Mouse (Mus musculus) heart, adult 2 months (tissue): ENCODE measurements around the gene Tas2r106. TPM values are rescaled to one million over a fixed set of nuclear protein-coding genes. Genes with fewer than 3 reads are reported as not detected.

ENCODE experiments used
- DNase-seq, 2 experiments: peaks; one replicate each; pipeline ENCODE4 v3.0.0; 2021
- H3K27ac ChIP-seq: fragments of 200-600 bp; 2 replicates; pipeline ENCODE4 v1.8.1; 2022
- H3K27me3 ChIP-seq: fragments of 200-500 bp; 2 replicates; pipeline ENCODE4 v1.6.1; 2012; ENCODE audit warnings: mild to moderate bottlenecking, low read length, inconsistent platforms, mixed read lengths; ENCODE audit not compliant: control insufficient read depth, insufficient read depth
- H3K36me3 ChIP-seq: fragments of 200-500 bp; 2 replicates; pipeline ENCODE4 v1.6.1; 2012; ENCODE audit warnings: low read length, inconsistent platforms; ENCODE audit not compliant: control insufficient read depth, insufficient read depth
- H3K4me1 ChIP-seq: fragments of 200-500 bp; 2 replicates; pipeline ENCODE4 v1.6.1; 2011; ENCODE audit warnings: low read length; ENCODE audit not compliant: control insufficient read depth, insufficient read depth
- H3K4me3 ChIP-seq: fragments of 200-600 bp; 2 replicates; pipeline ENCODE4 v1.8.1; 2022
- H3K79me2 ChIP-seq: fragments of 200-500 bp; replicated peaks from 2 replicates; pipeline ENCODE4 v1.6.1; 2012; ENCODE audit warnings: mild to moderate bottlenecking, inconsistent platforms, low read length, moderate library complexity, mixed read lengths; ENCODE audit not compliant: control insufficient read depth, insufficient read depth
- H3K9ac ChIP-seq: fragments of 200-500 bp; 2 replicates; pipeline ENCODE4 v1.6.1; 2012; ENCODE audit warnings: low read depth, mild to moderate bottlenecking, control low read depth, inconsistent platforms, low read length, mixed read lengths
- CTCF ChIP-seq: fragments of 200-600 bp; IDR thresholded peaks from 2 replicates; pipeline ENCODE4 v1.8.1; 2022; ENCODE audit warnings: antibody characterized with exemption, mild to moderate bottlenecking, moderate library complexity
- EP300 ChIP-seq: fragments of 200-500 bp; IDR thresholded peaks from 2 replicates; pipeline ENCODE4 v1.6.1; 2011; ENCODE audit warnings: low read depth, low read length, control low read depth; ENCODE audit not compliant: insufficient read depth
- POLR2A ChIP-seq: fragments of 200-500 bp; IDR thresholded peaks from 2 replicates; pipeline ENCODE4 v1.6.1; 2011; ENCODE audit warnings: mild to moderate bottlenecking, low read depth, low read length, control low read depth; ENCODE audit not compliant: insufficient read depth
- WGBS: fragments of 180-500 bp; shearing (Covaris S2); methylation state at CpG from one replicate; pipeline ENCODE4 v1.1.7; 2018; 5-methylcytosine and 5-hydroxymethylcytosine counted together
- intact Hi-C: fragments of 180-260 bp; cut with DNase I; formaldehyde crosslinking; loops from one replicate; pipeline ENCODE4 v1.15.1; 2025
- polyA plus RNA-seq: library from polyadenylated mRNA; depleted of rRNA; stranded (reverse); fragments of >200 nt; gene quantifications from 2 replicates; pipeline ENCODE4 v1.2.3, GENCODE M21; 2012; rRNA removed
- total RNA-seq, 2 experiments: library from RNA; stranded (reverse); gene quantifications; 2 replicates each; pipeline ENCODE4 v1.2.3; 2021

Tas2r106 gene
- total and polyA plus RNA-seq, 3 experiments = not detected

- WGBS = 57% methylated on average over 3 of the region's 3 CpGs
- no peak for TF ChIP-seq EP300
- TF ChIP-seq CTCF = no peak
- no peak for TF ChIP-seq POLR2A
- Histone ChIP-seq H3K27me3 (no peaks in the 10 kb centered on the region), H3K36me3 (no peaks in the 10 kb centered on the region), H3K4me3 (no peak within 1 kb of the TSS), H3K9ac (no peak within 1 kb of the TSS), H3K79me2 (no peaks in the 10 kb centered on the region), H3K27ac (no peak within 1 kb of the TSS), H3K4me1 (no peaks in the 10 kb centered on the region)
- intact Hi-C loops = no loop called here
- no peak for DNase-seq
These were observed 47.9 kb downstream of the Tas2r106 start, which contains the start of gene Tas2r130 for GRCm38 (mm10) chr6:131630812-131631211. Gene Tas2r130 (minus strand): TSS chr6:131630912.

Other genes with a start within 250 kb of the Tas2r106 start
- gene 5430401F13Rik, start 192.5 kb downstream of the Tas2r106 start, total RNA-seq = not detected
- gene 5430401F13Rik, start 192.5 kb downstream of the Tas2r106 start, polyA plus RNA-seq = not detected in 2 replicates
- gene Gm6619, start 192.5 kb downstream of the Tas2r106 start, total RNA-seq = not detected
- gene Gm6619, start 192.5 kb downstream of the Tas2r106 start, polyA plus RNA-seq = not detected in 2 replicates
- gene Tas2r130, start 48.0 kb downstream of the Tas2r106 start, total RNA-seq = not detected
- gene Tas2r130, start 48.0 kb downstream of the Tas2r106 start, polyA plus RNA-seq = not detected in 2 replicates
- not detected for gene Tas2r107, start 18.7 kb downstream of the Tas2r106 start, total RNA-seq
- not detected in 2 replicates for gene Tas2r107, start 18.7 kb downstream of the Tas2r106 start, polyA plus RNA-seq
- gene Tas2r104, start 6.9 kb upstream of the Tas2r106 start, total RNA-seq = not detected
- gene Tas2r104, start 6.9 kb upstream of the Tas2r106 start, polyA plus RNA-seq = not detected in 2 replicates
- not detected for gene Tas2r105, start 8.6 kb upstream of the Tas2r106 start, total RNA-seq
- not detected in 2 replicates for gene Tas2r105, start 8.6 kb upstream of the Tas2r106 start, polyA plus RNA-seq
- gene Tas2r114, start 11.2 kb upstream of the Tas2r106 start, total RNA-seq = not detected
- gene Tas2r114, start 11.2 kb upstream of the Tas2r106 start, polyA plus RNA-seq = not detected in 2 replicates